Mouse (Mus musculus) embryo, embryonic 11 days (tissue): ENCODE results near the gene Clptm1.

ENCODE experiments used
- DNase-seq: peaks from one replicate; pipeline ENCODE4 v3.0.0-alpha.2; 2015

The Clptm1 gene

GRCm38 (mm10) chr7:19664955-19665841, at the start of gene Clptm1:
Clptm1 (minus strand) TSS chr7:19665033.
- peak; percentile 98 for DNase-seq

DNA sequence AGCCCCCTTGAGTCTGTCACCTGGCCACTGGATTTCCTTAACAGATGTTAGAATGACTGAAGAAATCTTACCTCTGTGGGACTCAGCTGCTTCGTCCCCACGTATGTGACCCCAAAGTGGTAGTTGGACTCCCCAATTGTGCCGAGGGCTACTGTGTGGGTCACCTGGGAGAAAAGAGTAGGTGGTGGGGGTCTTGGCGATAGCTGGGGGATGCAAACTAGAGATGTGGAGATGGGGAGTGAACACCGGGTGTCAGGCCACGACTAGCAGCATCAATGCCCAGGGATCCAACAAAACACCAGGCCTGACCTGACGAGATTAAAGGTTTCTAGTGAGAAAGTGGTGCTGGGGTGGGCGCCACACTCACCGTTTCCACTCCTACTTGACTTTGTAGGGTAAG, 48.8 kb upstream of the Clptm1 start:
- DNase-seq, result no peak

- DNase-seq, result no peak
Observed at GRCm38 (mm10) chr7:19713196-19713595, 48.4 kb upstream of the Clptm1 start.

- peak; percentile 28 for DNase-seq
Observed at GRCm38 (mm10) chr7:19712414-19712813, 47.6 kb upstream of the Clptm1 start.

GRCm38 (mm10) chr7:19710650-19711049, 45.8 kb upstream of the Clptm1 start:
- no peak for DNase-seq

DNA sequence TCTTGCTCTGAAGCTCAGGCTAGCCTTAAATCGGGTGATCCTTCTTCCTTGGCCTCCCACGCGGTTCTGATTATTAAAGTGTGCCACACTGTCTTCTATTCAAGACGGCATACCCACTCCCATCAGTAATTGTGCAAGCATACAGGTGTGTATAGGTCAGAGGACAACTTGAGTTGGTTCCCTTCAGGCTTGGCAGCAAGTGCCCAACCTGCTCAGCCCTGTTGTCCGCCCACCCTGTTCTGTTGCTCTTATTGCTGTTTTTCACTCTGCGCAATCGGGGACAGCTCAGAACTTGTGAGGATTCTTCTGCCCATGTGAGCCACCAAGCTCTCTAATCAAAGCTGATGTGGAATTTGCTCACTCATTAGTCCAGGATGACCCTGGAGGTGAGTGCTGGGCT, 40.4 kb upstream of the Clptm1 start:
- no peak for DNase-seq

- DNase-seq, result no peak
Observed at GRCm38 (mm10) chr7:19704475-19704874, 39.6 kb upstream of the Clptm1 start.

DNA sequence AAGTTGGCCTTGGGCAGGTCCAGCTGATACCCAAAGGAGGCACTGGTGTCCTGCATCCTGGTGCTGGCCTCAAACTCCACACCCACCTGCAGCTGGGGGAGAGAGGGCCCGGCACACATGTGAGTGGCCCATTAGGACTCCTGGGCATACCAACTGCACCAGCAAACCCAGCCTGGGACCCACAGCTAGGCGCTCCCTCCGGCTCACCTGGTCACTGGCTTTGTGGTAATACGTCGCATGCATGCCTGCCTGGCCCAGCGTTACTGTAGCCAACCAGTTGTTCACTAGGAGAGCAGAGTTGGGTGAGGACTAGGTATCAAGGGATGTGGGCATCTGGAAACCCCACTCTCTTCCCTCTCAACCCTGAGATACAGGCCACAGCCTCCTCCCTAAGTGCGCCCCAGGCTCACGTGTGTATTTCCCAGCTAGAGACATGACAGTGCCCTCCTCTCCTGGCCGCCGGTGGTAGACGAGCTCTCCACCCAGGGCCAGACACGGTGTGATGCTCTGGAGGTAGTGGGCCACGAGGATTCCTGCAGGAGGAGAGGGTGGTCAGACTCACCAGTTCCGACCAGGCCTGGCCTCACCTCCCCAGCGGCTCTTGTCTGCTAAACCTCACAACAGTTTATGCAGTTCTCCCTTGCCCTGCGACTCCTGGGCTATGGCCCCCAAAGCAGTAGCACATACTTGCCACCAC, 38.2 kb upstream of the Clptm1 start:
- DNase-seq, result no peak

GRCm38 (mm10) chr7:19701069-19701761, 36.4 kb upstream of the Clptm1 start:
- peak; percentile 82 for DNase-seq

DNA sequence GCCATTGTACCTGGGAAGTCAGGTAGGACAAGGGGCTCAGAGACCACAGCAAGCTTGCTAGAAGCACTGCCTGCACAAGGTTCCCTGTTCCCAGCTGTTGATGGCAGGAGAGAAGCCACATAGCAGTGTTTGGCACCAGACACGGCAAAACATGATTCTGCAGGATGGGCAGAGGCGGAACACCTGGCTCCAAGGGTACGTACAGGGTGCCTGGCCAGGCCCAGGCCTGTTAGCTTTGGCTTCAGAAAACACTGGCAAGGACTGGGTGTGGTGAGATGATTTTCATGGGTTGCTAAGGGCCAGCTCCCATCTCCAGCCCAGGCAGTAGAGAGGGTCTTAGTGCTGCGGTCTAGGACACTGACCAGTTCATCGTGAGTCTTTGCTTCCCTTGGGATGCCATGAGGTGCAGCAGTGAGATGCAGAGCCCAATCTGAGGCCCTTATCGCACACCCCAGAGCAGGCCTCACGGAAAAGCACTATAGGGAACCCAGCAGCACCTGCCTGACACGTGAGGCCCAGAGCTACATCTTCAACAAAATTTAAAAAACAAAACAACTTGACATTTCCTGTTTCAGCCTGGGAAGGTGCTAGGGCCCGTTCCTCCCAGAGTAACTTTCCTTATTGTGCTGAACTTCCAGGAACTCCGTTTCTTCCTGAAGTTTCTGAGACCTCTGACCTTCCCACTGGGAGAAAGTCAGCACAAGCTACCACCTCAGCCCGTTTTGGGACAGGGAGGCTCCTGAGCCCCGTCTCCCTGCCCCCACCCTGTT, 35.7 kb upstream of the Clptm1 start:
- no peak for DNase-seq

GRCm38 (mm10) chr7:19699827-19700148, 35.0 kb upstream of the Clptm1 start:
- DNase-seq, result no peak

GRCm38 (mm10) chr7:19698907-19699826, 34.3 kb upstream of the Clptm1 start, which contains the start of gene Apoe:
Apoe (minus strand) TSS chr7:19699188.
- DNase-seq, result peak; percentile 74

GRCm38 (mm10) chr7:19697949-19698906, 33.4 kb upstream of the Clptm1 start:
- DNase-seq, result peak; percentile 73

- no peak for DNase-seq
Observed at GRCm38 (mm10) chr7:19696336-19696873, 31.6 kb upstream of the Clptm1 start.

- no peak for DNase-seq
Observed at GRCm38 (mm10) chr7:19695881-19696280, 31.0 kb upstream of the Clptm1 start.

DNA sequence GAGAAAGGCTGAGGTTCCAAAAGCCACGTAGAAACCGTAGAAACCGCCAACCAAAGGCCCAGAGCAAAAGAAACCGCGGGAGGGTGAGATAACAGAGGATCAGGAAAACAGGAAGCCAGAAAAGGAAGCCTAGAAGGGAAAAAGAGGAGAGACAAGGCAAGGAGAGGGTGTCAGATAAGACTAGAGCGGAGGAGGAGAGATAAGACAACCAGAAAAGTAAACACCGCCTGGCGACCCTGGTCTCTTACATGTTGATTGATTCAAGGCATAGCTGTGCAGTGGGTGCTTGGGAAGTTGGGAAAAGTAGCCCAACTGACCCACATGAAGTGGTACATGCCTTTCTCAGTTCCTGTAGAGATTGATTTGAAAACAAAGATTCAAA, 30.4 kb upstream of the Clptm1 start:
- no peak for DNase-seq

DNA sequence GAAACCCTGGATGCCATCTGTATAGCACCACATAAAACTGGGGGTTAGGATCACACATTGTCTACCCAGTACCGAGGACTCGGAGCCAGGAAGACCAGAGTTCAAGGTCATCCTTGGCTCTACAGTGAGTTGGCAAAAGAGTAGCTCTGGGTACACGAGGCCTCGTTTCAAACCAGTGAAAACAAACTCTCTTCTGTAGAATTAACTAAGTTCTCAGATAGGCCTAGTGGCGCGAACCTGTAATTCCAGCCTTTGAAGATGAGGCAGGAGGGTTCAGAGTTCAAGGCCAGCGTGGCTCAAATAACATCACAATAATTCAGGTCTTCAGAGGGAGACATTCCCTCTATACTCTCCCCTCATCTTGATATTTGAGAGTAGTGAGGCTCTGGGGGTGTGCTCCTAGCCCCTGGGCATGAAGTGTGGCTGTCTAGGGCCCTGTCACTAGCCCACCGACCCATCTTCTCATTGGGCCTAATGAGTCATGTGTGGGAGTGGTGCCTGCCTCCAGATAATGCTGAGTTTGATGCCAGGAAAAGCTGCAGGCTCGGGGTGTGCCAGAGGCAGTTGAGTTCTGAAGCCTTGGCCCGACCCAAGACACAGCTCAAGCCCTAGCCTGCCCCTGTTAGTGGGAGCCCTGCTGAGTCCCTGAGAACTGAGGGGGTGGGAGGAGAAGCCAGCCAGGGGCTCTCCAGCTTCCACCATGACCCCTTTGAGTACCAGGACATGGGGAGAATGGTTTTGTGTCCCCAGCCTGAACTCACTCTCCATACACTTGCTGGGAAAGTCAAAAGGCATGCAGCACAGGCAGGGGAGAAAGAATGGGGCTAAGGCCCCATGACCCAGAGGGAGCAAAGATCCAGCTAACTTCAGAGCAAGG, 29.7 kb upstream of the Clptm1 start:
- no peak for DNase-seq

DNA sequence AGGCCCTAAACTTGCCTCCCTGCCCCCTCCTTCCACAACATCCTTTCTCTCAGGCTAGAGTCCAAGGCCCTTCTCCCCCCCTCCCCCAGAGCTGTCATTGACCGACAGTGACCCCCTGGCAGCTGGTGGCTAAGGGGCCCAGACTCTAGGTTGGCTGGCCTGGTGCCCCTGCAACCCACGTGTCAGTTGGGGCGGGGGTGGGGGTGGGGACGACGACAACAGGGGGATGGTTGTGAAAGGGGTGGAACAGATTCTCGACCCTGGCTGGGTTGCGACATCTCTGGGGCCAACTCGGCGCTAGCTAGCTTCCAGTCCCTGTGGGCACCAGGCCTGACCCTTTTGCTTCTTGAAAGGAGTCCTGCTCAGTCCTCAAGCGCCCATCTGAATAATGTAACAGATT, 28.6 kb upstream of the Clptm1 start:
- peak; percentile 37 for DNase-seq
